Mouse (Mus musculus): Measurements from ENCODE around the gene Mrpl19. TPM values are rescaled to one million over a fixed set of nuclear protein-coding genes. Genes with fewer than 3 reads are reported as not detected.
A peak's percentile ranks its signal among the peaks of the same experiment; 100 is the strongest.

The Mrpl19 gene
- polyA plus RNA-seq (2011; ENCODE audit: insufficient read depth, insufficient read length, low replicate concordance, missing spikeins), result 8.0 and 10.4 TPM in 2 replicates

DNA sequence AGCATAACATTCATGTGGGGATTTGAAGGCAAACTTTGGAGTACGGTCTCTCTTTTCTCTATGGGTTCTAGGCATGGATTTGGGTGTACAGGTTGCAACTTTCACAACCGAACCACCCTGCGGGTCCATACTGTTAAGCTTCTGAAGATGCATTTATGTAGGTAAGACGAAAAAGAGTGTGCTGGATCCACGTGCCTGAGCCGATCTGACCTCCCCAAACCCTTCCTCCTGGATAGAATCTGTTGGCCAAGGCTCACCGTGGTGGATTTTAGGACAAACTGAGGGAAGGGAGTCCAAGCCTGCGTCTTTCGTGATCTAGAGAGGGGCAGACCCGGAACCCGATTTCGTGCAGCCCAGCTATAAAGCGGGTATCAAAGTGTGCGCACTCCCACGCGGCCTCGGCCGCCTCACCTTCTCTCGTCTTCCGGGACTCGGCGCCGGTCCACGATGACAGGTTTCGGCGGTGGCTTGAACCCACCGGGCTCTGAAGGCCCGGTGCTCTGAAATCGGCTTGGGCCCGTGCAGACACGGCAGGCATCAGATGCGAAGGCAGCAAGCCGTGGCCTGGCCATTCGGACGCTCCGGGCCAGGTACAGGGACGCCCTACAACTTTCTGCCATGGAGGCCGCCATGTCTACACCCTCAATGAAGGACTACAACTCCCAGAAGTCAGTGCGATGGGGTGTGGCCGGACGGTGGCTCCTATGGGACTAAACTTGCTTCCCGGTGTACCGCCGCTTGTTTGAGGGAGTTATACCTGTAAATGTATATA is at the start of gene Mrpl19:
Mrpl19 (minus strand) TSS at position 663 of the 772 bp plus-strand sequence.
- WGBS, result under 1% methylated on average over 44 of the region's 44 CpGs
- Histone ChIP-seq H3K4me1 (ENCODE audit: control insufficient read depth, insufficient read depth, low read length) (no peaks in the 10 kb centered on the region; the same call in 1 of the 2 replicates), H3K4me3 (replicated peaks; ENCODE audit: control insufficient read depth, low read depth, low read length) (peak within 1 kb of the TSS; percentile 95), H3K27ac (ENCODE audit: control insufficient read depth, insufficient read depth, low read depth, low read length, poor library complexity) (peak within 1 kb of the TSS; percentile 30; the same call in 1 of the 2 replicates)
- TF ChIP-seq CTCF (IDR thresholded peaks at IDR 0.05; ENCODE audit: control insufficient read depth, insufficient read depth, low read length) (no peak), POLR2A (IDR thresholded peaks at IDR 0.05; ENCODE audit: borderline replicate concordance, control insufficient read depth, low read depth, low read length) (0 out of 2 replicates have a peak, but pooled peaks have one; percentile 43)

DNA sequence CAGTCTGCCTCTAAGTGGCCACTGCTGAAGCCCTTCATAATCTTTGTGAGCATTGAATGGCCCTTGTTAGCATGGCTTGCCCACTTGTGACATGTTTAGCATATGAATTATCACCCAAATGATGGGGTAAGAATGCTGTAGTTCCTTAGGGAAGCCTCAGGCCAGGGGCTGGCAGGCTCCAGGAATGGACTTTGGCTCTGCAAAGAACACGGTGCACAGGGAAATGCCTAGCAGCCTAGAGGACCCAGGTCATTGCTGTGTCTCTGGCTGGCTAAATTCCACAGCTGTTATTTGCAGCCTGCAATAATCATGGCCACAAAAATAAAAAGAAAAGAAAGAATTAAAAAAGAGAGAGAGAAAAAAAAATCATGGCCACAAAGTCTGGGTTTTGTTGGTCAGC is 46.6 kb upstream of the Mrpl19 start:
- no peak overlapping the region for H3K4me3 ChIP-seq (replicated peaks; ENCODE audit: control insufficient read depth, low read depth, low read length)
- no peaks in the 10 kb centered on the region for H3K4me1 ChIP-seq (ENCODE audit: control insufficient read depth, insufficient read depth, low read length)
- TF ChIP-seq POLR2A (IDR thresholded peaks at IDR 0.05; ENCODE audit: borderline replicate concordance, control insufficient read depth, low read depth, low read length), result no peak
- no peak for TF ChIP-seq CTCF (IDR thresholded peaks at IDR 0.05; ENCODE audit: control insufficient read depth, insufficient read depth, low read length)
- WGBS, result 72% methylated on average over 1 of the region's 1 CpGs
- no peak overlapping the region for H3K27ac ChIP-seq (ENCODE audit: control insufficient read depth, insufficient read depth, low read depth, low read length, poor library complexity)

DNA sequence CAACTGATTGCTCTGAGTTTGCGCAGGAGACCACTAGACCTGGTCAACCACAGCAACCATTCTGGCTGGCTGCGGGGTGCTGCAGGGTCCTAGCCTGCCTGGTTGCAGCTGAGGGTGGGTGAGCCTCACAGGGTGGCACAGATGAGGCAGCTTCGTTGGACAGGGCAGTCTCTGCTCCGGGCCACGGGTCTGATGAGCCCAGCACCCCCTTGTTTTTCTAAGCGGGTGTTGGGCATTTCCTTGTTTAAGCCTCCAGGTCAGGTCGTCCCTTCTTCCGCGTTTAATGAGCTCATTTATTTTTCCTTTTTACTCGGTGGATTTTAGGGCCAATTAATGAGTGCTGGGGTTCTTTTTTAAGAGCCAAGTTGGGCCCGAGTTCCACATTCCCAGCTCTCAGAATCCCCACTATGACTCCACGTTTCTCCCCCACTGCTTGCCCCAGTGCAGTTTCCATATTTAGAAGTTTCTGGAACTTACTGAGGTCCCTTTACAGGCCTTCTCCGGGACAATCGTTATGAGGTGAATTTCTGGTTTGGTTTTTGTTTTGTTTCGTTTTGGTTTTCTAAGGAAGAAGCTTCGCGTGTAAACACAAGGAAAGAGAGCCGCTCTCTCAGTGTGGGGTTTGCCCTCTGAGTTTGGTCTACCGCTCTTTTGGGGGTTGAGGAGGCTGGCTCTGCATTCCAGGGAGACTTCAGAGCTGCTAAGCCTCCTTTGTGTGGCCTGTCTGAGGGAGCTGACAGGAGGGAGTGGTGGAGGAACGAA is 24.5 kb upstream of the Mrpl19 start:
- Histone ChIP-seq H3K4me3 (replicated peaks; ENCODE audit: control insufficient read depth, low read depth, low read length) (no peak overlapping the region), H3K4me1 (ENCODE audit: control insufficient read depth, insufficient read depth, low read length) (peaks cover 2% of the 10 kb centered on the region; the same call in 1 of the 2 replicates), H3K27ac (ENCODE audit: control insufficient read depth, insufficient read depth, low read depth, low read length, poor library complexity) (no peak overlapping the region; the same call in 1 of the 2 replicates)
- 61% methylated on average over 20 of the region's 20 CpGs for WGBS
- no peak for TF ChIP-seq POLR2A (IDR thresholded peaks at IDR 0.05; ENCODE audit: borderline replicate concordance, control insufficient read depth, low read depth, low read length)
- no peak for TF ChIP-seq CTCF (IDR thresholded peaks at IDR 0.05; ENCODE audit: control insufficient read depth, insufficient read depth, low read length)

DNA sequence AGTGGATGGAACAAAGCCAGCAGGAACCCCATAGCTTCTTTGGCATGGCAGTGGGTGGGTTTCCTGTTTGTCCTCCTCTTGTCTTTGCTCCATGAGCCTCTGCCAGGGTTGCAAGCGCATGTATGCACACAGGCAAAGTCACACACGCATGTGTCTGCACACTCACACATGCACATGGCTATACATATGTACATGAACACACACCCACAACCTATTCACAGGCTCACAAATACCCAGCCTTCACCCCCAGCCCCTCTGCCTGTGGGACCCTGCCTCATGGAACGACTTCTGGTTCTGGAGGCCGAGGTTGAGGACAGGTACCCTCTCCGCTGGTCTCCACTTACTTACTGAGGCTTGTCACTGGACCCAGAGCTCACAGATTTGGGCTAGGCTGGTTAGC is 22.6 kb upstream of the Mrpl19 start:
- Histone ChIP-seq H3K27ac (ENCODE audit: control insufficient read depth, insufficient read depth, low read depth, low read length, poor library complexity) (no peak overlapping the region), H3K4me1 (ENCODE audit: control insufficient read depth, insufficient read depth, low read length) (peaks cover 2% of the 10 kb centered on the region; the same call in 1 of the 2 replicates), H3K4me3 (replicated peaks; ENCODE audit: control insufficient read depth, low read depth, low read length) (no peak overlapping the region)
- WGBS, result 87% methylated on average over 5 of the region's 5 CpGs
- TF ChIP-seq POLR2A (IDR thresholded peaks at IDR 0.05; ENCODE audit: borderline replicate concordance, control insufficient read depth, low read depth, low read length) (no peak), CTCF (IDR thresholded peaks at IDR 0.05; ENCODE audit: control insufficient read depth, insufficient read depth, low read length) (no peak)

DNA sequence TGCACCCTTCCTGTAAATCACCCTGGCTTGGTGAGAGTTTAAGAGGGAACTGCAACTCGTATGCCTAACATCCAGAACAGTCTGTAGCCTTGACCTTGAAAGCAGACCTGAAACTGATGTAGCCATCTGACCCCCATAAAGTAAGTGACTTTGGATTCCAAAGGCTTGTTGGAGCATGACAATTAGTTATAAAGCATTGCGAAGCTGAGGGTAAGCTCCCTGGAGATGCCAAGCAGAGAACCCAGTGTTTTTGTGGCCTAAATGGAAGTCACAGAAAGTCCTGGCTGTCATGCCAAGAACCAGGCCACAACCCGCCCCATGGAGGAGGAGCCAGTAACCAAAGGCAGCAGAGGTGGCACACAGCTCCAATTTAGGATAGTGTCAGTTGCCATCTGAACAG is 21.8 kb upstream of the Mrpl19 start:
- no peak overlapping the region; the same call in 1 of the 2 replicates for H3K27ac ChIP-seq (ENCODE audit: control insufficient read depth, insufficient read depth, low read depth, low read length, poor library complexity)
- WGBS, result 56% methylated on average over 3 of the region's 3 CpGs
- H3K4me1 ChIP-seq (ENCODE audit: control insufficient read depth, insufficient read depth, low read length), result peaks cover 2% of the 10 kb centered on the region; the same call in 1 of the 2 replicates
- TF ChIP-seq POLR2A (IDR thresholded peaks at IDR 0.05; ENCODE audit: borderline replicate concordance, control insufficient read depth, low read depth, low read length) (no peak), CTCF (IDR thresholded peaks at IDR 0.05; ENCODE audit: control insufficient read depth, insufficient read depth, low read length) (no peak)
- no peak overlapping the region for H3K4me3 ChIP-seq (replicated peaks; ENCODE audit: control insufficient read depth, low read depth, low read length)

DNA sequence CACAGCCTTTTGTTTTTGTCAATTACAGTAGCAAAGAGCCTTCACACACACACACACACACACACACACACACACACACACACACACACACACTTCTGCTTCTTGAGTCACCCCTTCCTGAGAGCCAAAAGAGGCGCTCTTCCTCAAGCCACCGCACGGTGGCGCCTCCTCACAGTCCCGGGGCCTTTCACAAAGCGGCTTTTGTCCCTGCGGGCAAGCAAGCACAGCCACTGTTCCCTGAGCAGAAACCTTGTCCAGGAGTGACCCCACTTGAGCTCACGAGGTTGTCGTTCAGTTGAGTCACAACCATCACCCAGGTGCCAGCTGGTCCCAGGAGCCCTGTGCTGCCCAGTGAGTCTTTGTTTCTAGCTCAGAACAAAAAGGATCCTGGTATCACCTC is 21.3 kb upstream of the Mrpl19 start:
- under 1% methylated on average over 9 of the region's 9 CpGs for WGBS
- Histone ChIP-seq H3K4me3 (replicated peaks; ENCODE audit: control insufficient read depth, low read depth, low read length) (no peak overlapping the region), H3K4me1 (ENCODE audit: control insufficient read depth, insufficient read depth, low read length) (peaks cover 2% of the 10 kb centered on the region; the same call in 1 of the 2 replicates), H3K27ac (ENCODE audit: control insufficient read depth, insufficient read depth, low read depth, low read length, poor library complexity) (no peak overlapping the region)
- TF ChIP-seq CTCF (IDR thresholded peaks at IDR 0.05; ENCODE audit: control insufficient read depth, insufficient read depth, low read length), result peak; percentile 69
- no peak for TF ChIP-seq POLR2A (IDR thresholded peaks at IDR 0.05; ENCODE audit: borderline replicate concordance, control insufficient read depth, low read depth, low read length)

DNA sequence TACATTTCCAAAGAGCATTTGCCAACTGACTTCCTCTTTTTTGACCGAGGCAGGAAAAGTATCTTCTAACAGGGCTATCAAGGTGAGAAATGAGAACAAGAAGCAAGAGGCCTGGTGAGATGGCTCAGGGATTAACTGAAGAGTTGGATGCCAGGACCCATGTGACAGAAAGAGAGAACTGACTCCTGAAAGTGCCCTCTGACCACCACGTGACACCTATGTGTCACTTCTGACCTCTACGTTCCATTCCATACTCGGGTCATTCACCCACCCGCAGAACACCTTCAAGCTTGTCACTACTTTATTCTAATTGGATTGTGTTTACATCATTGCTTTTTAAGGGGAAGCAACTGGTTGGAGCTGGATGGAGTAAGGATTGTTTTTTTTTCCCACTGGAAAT is 20.8 kb upstream of the Mrpl19 start:
- Histone ChIP-seq H3K27ac (ENCODE audit: control insufficient read depth, insufficient read depth, low read depth, low read length, poor library complexity) (no peak overlapping the region), H3K4me1 (ENCODE audit: control insufficient read depth, insufficient read depth, low read length) (peaks cover 2% of the 10 kb centered on the region; the same call in 1 of the 2 replicates), H3K4me3 (replicated peaks; ENCODE audit: control insufficient read depth, low read depth, low read length) (no peak overlapping the region)
- TF ChIP-seq POLR2A (IDR thresholded peaks at IDR 0.05; ENCODE audit: borderline replicate concordance, control insufficient read depth, low read depth, low read length) (no peak), CTCF (IDR thresholded peaks at IDR 0.05; ENCODE audit: control insufficient read depth, insufficient read depth, low read length) (no peak)
- 37% methylated on average over 5 of the region's 5 CpGs for WGBS

DNA sequence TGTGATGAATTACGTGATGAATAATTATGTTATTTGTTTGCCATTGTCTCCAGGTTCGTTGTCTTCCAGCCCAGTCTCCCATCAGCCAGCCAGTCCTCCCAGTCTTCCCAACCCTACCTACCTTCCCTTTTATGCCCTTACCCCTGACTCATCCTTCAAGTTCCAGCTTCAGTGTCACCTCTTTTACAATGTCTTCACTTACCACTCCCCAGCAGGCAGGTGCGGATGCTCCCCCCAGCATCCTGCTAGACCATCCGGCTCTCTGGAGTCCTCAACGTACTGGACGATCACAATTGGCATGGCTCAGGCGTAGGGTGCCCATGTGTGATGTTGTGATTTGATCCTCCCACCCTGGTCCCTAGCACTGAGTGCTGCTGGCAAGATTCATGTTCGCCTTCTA is 20.4 kb upstream of the Mrpl19 start:
- WGBS, result 76% methylated on average over 8 of the region's 8 CpGs
- H3K4me3 ChIP-seq (replicated peaks; ENCODE audit: control insufficient read depth, low read depth, low read length), result no peak overlapping the region
- TF ChIP-seq POLR2A (IDR thresholded peaks at IDR 0.05; ENCODE audit: borderline replicate concordance, control insufficient read depth, low read depth, low read length) (no peak), CTCF (IDR thresholded peaks at IDR 0.05; ENCODE audit: control insufficient read depth, insufficient read depth, low read length) (no peak)

More for the DNA sequence above, 20.4 kb upstream of the Mrpl19 start:
- Histone ChIP-seq H3K27ac (ENCODE audit: control insufficient read depth, insufficient read depth, low read depth, low read length, poor library complexity) (no peak overlapping the region), H3K4me1 (ENCODE audit: control insufficient read depth, insufficient read depth, low read length) (peaks cover 2% of the 10 kb centered on the region; the same call in 1 of the 2 replicates)
